Mouse (Mus musculus): ENCODE results near the gene Akr1b3.

DNA sequence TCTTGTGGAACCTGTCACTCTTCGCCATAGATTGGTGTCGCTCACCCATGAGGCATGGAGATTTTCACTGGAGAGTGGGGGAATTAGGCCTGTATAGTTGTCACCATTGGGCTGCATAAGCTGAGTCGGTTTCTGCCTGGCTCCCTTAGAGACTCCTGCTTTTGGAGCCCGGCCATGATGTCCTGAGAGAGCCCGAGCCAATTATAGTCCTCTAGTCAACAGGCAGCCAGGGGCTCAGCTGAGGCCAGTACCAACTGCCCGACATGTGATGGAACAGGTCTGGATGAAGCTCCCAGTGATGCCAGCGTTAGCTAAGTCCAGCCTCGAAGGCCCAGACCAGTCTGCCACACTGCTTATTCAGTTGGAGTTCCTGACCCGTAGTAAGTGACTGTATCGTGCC lies 29.2 kb downstream of the Akr1b3 start:
- TF ChIP-seq POLR2A (IDR thresholded peaks at IDR 0.05; ENCODE audit: control insufficient read depth, extremely low read depth, insufficient read depth, low read length, poor library complexity) (no peak), CTCF (IDR thresholded peaks at IDR 0.05; ENCODE audit: borderline replicate concordance, control insufficient read depth, extremely low read depth, insufficient read depth, low read length, poor library complexity) (no peak)

All from thymus, adult 2 months (tissue).